Mouse (Mus musculus) cerebellum, postnatal 14 days (tissue): Measurements from ENCODE around the gene Pnpla3.
A peak's percentile ranks its signal among the peaks of the same experiment; 100 is the strongest.

Experiments
- DNase-seq, 2 experiments: peaks; one replicate each; pipeline ENCODE4 v3.0.0; 2021; ENCODE audit warnings: mixed read lengths in 2 of 2

Gene Pnpla3

DNA sequence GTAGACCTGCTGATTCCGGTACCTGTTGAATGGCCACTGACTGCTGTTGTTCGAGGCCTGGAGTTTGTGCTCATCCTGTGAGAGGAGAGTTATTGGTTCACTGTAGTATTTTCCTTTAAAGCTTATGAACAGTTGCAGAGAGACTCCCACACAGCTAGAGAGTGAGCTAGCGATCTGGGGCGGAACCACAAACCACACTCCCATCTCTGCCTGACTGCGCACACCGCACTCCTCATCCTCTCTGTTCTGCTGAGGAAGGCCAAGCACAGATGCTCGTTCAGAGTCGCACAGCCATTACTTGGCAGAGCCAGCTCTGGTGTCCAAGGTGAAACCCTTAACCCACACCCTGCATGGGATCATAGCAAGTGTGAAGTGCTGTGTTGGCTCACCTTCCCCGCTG, 11.1 kb downstream of the Pnpla3 start:
- no peak for DNase-seq

DNA sequence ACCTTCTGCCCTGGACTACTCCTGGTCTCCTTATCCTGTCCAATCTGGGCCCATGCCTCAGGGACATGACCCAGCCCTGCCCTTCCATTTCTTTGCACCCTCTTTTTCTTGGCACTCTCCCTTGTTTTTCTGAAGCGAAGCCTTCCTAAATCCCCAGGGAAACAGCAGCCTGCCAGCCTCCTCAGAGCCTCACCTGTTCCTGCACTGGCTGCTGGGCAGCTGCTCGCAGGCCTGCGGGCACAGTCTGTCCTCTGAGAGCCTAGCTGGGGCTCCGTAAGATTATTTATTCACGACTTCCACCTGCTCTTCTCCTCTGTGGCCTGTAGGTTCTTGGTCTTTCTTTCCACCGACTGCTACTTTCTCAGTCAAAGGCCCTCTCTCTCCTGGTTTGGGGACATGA, 14.4 kb downstream of the Pnpla3 start:
- no peak for DNase-seq

DNA sequence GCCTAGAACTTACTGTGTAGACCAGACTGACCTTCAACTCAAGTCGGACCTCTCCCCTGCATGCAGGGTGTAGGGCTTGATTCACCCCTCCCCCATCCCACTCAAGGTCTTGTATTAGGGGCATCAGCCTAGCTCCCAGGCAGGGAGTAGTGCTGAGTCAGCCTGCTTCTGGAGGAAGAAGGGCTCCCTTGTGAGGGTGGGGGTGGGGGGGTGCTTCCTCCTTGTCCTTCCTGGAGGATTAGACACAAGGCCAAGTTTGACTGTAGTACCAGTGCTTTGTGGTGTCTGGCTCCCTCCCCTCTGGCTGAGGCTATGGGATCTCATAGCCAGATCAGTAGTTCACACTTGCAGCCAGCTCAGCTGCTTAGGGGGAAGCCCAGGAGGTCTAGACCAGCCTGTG, 16.3 kb downstream of the Pnpla3 start:
- no peak for DNase-seq

DNA sequence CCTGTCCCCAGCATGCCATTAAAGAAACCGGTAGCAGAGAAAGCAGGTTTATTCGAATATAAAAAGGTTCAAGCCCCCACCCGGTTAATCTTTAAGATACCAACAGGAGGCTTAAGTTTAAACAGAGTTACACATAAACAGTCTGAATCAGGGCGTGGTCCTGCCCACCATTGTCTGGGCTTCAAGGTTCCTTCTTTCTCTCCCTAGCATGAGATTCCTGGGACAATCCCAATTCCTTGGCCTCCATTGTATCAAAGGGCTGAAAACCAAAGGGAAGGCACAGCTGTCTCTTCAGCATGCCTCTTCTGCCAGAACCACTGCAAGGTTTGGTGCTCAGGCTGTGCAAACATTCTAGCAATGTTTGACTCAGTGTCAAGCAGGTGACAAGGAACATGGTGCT, 18.6 kb downstream of the Pnpla3 start:
- DNase-seq, result no peak

DNA sequence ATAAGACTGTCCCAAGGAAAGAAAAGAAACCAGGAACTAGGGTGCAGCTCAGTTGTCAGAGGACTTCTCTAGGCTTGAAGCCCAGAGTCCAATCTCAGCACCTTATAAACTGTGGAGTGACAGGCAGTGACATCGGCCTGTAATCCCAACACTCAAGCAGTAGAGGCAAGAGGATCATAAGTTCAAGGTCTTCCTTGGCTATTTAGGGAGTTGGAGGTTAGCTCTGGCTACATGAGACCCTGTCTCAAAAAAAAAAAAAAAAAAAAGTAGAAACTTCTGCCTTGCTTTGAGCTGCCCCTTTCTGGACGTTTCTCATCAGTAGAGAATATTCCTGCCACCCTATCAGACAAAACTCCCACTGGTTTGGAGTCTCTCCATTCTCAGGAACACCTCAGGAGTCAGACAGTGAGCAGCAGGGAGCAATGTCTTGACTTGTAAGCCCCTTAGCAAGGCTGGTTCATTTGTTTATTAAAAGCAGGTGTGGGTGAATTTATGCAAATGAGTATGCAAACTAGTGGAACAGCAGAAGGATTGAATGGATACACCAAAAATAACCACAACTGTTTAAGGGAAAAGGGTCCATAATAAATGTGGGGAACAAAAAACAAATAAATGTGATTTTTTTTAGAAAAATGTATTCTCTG, 21.4 kb downstream of the Pnpla3 start:
- no peak for DNase-seq

DNA sequence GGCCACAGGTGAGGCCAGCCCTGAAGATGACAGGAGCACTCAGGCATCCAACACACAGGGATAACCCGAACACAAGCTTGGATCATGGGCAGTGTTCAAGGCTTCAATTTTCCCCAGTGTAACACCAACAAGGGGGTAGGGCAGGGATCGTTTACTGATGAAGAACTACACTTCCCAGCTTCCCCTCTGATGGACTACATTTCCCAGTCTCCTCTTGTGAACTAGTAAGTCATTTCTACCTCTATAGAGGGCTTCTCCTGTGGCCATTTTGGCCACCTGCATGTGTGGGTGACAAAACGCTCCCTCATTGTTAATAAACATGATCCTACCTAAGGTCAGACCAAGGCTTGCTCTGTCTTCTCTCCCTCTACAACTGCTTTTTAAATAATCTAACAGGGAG, 22.2 kb downstream of the Pnpla3 start:
- no peak for DNase-seq

DNA sequence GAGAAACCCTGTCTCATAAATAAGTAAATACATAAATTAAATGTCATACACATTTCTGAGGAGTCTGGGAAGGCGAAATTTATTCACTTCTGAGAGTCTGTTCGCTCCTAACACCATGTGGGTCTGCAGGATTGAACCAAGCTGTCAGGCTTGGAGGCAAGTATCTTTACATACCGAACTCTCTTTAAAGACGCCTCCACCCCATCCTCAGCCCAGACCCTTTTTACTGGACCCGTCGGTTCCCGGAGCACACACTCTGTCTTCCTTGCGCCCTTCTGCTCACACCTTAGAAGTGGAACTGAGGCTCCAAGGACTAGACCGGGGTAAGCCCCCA, 24.1 kb downstream of the Pnpla3 start:
- DNase-seq, result no peak

DNA sequence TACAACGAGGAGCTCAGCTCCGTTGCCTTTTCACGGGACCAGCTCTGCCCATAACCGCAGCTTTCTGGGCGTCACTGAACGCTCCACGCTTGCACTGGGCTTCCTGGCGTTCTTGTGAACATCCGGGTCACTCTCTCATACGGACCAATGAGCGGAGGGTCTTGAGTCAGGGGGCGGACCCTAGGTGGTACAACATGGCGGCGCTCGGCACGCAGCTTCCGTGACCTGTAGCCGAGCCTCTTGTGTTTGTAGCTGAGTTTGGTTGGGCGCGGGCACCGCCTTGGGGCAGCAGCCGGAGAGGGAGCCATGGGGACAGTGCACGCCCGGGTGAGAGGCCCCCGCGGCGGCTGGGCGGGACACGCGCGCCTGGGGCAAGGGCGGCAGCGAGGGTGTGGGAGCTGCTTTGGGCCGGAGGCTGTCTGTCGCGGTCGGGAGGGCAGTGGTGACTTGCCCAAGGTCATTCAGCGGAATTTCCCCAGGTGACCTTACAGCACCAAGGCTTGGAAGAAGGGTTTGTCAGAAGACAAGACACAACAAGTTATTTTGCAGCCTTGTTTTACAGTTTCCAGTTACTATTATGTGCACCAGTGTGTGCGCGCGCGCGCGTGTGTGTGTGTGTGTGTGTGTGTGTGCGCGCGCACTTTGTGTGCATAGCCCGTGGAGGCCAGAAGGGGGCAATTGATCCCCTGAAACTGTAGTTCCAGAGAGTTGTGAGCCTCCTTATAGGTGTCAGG, 24.6 kb downstream of the Pnpla3 start, which contains the start of gene Samm50:
Gene Samm50, plus strand, starts transcription at position 184 of the 734 bp plus-strand sequence.
- peak; percentile 91 to 93 for DNase-seq

DNA sequence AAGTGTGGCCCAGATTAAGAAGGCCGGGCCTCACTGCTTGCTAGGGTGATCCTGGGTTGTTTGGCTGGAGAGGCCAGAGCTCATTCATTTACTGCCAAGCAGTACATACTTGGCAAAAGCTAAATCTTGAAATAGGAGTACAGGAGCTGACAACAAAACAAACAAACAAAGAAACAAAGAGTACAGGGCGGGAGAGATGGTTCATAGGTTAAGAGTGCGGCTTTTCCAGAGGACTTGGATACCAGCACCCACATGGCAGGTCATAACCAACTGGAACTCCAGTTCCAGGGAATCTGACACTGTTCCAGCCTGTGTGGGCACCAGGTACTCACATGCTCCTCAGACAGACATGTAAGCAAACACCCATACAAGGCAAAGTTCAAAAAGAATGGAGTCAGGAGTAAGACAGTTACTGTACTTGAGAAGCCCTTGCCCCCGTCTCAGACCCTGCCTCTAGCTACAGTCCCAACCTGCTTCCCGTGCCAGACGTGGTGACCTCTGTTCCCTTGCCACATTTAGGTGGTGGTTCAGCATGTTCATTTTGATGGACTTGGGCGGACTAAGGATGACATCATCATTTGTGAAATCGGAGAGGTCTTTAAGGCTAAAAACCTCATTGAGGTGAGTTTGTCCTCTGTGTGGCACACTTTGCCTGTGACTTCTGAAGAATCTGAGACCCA, 29.0 kb downstream of the Pnpla3 start:
- DNase-seq, result no peak

DNA sequence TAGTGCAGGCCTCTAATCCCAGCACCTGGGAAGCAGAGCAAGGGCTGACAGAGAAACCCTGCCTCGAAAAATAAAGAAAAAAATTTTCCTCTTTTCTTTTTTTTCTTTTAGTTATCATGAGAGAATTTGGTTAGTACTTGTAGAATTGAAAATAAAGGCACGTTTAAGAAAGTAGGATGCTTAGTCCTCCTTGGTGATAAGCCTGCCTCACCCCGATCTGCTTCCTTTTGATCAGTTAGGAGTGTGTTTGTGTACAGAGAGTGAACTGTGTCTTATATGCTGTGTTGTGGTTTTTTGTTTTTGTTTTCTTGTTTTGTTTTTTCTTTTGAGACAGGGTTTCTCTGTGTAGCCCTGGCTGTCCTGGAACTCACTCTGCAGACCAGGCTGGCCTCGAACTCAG, 39.7 kb downstream of the Pnpla3 start:
- no peak for DNase-seq

DNA sequence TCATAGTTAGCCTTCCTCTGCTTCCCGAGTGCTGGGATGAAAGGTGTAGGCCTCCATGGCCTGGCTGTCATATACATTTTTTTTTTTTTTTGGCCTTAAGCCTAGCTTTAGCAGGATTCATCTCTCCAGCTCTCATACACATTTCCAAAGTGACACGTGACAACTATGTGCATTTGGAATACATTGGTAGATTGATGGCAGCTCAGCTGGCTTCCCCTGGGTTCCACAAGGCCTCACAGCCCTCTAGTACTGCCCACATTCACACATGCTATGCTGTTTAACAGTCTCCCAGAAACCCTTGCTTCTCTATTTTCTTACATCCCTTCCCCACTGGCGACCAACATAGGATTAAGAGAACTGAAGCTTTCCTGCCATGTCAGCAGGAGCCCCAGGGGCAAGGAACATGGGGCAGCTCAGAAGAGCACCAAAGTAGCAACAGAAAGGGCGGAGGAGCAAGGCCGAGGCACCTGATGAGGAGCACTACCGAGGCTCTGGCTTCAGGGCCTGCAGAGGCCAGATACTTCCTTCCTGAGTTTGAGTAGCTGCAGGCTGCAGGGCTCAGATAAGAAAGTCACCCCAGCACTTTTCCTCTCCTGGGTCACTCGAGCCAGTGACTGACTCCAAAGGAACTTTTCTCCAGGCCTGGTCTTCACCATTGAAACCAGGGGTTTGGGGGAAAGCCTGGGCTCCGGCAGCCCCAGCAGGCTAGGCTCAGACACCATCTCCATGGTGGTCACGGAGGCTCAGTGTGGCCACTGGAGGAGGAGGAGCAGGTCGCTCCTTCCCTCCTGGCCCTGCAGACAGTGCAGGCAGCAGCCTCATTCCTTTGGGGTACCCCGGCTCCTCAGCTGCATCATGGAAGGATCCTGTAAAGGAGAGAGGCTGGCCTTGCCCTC, 42.1 kb downstream of the Pnpla3 start:
- DNase-seq, result no peak

DNA sequence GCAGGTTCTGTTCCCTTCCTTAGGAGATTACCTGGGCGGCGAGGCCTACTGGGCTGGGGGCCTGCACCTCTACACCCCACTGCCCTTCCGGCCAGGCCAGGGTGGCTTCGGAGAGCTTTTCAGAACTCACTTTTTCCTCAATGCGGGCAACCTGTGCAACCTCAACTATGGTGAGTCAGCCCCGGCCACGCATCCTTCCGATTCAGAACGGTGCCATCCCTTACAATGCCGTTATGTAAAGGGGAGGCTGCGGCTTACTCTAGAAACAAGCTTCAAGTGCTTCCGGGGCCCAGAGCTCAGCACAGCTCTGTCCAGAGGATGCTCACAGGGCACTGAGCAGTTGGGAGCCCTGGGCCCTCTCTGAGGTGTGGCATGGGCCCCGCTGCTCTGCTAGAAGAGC, 42.8 kb downstream of the Pnpla3 start:
- no peak for DNase-seq

DNA sequence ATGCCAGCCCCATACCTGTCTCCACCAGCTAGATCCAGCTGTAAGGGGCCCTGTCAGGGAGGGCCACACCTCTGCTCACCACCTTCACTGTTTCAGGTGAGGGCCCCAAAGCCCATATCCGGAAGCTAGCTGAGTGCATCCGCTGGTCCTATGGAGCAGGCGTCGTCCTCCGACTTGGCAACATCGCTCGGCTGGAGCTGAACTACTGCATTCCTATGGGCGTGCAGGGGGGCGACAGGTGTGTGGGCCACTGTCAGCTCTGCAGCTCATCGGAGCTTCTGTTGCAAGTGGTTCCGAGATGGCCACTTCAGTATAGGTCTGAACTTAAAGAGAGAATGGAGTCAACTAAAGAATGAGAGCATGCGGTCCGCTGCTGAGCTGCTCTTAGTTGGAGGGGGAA, 43.3 kb downstream of the Pnpla3 start:
- DNase-seq, result no peak

DNA sequence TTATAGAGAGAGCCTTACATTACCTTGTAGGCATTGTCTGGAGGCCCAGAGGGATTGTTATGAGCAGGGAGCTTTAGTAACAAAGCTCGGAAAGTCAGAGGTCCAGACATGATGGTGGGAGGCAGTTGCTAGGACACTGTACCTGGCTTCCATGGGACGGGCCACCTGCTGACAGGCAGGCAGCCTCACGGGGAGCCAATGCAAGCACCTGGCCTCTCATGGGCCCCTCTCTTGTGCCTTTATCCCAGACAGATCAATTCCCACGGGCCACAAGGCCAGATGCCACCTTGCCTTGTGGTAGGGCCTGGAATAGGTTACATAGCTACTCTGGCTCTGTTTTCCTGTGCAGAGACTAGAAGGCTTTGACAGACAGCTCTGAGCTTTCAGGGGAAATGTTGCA, 43.9 kb downstream of the Pnpla3 start:
- no peak for DNase-seq

DNA sequence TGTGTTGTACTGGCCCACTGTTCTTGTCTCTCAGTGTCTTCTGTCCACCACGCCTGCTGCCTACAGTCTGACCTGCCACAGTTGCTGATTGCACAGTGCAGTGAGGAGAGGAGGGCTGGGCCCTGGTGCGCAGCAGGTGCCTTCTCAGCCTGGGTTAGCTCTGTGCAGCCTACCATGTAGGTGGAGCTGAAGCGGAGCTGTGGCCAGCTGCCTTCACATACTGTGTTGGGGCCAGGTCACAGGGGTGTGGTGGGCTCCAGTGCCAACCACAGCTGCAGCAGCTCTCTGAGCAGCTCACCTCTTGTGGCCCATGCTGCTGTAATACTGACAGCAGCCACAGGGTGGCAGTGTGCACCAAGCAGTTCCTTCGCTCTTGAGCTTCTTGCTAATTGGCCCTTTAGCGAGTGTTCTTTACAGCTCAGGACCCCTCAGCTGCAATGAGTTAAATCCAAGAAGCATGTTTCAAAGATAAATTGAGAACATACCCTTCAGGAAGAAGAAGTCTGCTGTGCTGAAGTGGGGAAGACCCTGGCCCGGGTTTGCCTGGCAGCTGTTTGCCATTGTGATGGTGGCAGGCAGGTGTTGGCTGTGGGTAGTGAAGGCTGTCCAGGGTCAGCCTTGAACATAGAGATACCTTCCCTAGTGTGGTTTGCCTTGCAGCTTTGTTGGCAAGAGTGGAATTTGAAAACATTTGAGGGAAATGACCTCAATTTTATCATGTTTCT, 44.6 kb downstream of the Pnpla3 start:
- peak; percentile 95 to 96 for DNase-seq

DNA sequence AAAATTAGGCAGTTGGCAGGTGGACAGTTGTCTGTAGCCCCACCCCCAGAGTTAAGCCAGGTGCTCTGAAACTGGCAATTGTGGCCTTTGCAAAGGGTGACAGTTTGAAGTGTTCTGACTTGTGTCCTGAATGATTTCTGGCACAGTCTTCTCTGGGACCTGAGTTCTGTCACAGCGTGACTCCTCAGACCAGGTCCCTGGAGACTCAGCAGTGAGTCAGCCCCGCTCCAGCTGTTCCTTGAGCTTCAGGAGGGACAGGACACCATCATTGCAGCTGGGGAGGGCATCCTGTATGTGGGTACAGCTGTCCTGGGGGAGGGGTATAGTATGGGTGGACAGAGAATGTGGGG, 45.1 kb downstream of the Pnpla3 start:
- no peak for DNase-seq

DNA sequence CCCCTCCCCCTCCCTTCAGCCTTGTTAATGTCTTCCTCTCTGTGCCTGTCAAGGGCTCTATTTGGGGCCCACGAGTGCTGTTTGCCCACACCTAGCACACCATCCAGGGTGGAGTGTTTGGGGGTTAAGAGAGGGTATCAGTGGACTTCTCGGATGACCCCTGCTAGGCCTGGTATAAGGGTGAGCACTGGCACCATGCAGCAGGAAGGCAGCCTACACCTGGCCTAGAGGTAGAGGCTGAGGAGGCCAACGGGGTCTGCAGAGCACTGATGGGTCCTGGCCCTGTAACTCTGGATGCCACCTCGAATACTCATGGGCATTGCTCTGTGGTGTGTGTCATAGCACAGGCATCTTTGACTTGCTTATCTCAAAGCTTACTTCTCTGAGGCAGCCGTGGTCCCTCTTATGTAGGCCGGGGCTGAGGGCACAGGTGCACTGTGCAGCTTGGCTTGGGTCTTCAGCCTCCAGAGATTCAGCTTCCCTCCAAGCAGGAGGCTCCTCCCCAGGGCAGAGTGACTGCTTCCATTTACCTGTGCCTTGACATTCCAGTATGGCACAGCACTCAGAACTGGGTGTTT, 45.6 kb downstream of the Pnpla3 start:
- DNase-seq, result no peak

DNA sequence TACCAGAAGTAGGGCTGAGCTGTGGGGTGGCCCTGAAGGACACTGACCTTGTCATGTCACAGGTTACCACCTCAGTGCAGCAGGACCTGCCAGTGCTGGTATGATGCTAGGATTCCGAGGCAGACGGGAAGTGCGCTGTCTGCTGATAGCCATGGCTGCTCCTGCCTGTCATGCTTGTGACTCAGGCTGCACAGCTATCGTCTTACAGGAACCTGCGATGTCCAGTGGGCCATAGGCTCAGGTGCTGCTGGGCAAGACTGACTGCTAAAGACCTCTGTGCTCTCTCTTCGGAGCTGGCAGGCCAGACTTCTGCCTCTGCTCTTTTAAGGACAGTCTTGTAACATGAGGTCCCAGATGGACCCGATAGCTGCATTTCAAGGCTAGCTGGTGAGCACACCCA, 46.8 kb downstream of the Pnpla3 start:
- DNase-seq, result no peak

DNA sequence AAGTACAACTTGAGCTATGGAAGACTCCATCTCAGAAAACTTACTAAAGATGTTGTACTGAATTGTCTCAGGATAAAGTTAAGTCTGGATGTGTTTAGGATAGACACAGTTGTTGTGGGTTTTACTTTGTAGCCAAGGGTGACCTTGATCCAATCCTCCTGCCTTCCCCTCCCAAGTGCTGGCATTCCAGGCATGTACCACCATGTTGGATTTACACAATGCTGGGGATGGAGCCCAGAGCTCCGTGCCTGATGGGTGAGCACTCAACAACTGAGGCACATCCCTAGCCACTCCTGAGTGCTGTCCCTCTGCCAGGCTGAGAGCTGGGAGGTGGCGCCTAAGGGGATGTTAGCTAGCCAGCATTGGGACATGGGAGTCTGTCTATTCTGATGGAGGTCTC, 47.6 kb downstream of the Pnpla3 start:
- no peak for DNase-seq

DNA sequence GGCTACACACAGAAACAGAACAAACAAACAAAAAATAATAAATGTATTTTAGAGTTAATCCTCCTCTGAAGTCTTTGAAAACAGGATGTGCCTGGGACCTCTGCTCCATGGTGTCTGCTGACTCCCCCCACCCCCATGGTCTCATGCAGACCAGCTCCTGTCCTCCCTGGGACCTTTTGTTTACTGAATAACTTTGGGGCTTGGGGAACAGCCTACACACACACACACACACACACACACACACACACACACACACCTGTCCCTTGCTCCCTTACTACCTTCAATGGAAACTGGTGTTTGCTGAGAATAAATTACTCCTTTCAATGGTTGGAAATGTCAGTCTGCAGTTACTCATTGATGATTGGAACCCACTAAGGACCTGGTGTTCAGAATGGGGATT, 48.4 kb downstream of the Pnpla3 start:
- no peak for DNase-seq

DNA sequence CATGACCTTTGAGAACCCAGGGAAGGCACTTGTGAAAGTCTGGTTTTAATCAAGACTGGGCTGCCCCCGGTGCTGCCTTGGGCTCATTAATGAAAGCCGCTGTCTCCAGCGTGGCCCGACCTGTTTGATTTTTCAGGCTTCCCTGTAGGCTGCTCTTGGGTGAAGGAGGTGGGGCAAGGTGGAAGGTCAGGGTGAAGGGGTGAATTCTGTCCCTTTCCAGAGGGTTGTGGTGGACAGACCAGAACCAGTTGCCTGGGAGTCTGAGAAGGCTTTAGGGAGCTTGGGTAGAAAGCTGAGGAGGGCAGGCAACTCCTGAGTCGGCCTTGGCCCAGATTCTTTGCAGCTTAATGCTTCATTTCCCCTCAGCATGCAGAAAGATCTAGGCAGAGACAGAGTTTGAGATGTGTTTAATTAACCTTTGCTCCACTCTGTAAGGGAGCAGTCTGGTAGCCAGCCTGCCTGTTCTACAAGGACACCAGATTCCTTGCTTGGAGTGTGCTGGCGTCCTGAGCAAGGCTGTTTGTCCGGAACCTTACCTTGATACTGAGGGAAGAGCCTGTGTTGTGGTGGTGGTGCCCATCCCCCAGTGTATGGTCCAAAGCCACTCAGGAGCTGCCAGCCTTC, 48.9 kb downstream of the Pnpla3 start:
- peak; percentile 40 to 42 for DNase-seq
